Mouse (Mus musculus): ENCODE data around the gene Hinfp.
A peak's percentile ranks its signal among the peaks of the same experiment; 100 is the strongest.

- peak; percentile 54; the same call in 1 of the 2 replicates for TF ChIP-seq CTCF (IDR thresholded peaks at IDR 0.05; ENCODE audit: control insufficient read depth, insufficient read depth, insufficient replicate concordance, low read depth, low read length)
- 0 out of 2 replicates have a peak, but pooled peaks have one; percentile 25 for TF ChIP-seq POLR2A (IDR thresholded peaks at IDR 0.05; ENCODE audit: control insufficient read depth, low read depth, low read length)
These were observed 37.5 kb downstream of the Hinfp start for GRCm38 (mm10) chr9:44268027-44268360.

All from testis, adult 2 months (tissue).